8 mouse cellular contexts compared by ENCODE assay signal in the genomic region with DNA sequence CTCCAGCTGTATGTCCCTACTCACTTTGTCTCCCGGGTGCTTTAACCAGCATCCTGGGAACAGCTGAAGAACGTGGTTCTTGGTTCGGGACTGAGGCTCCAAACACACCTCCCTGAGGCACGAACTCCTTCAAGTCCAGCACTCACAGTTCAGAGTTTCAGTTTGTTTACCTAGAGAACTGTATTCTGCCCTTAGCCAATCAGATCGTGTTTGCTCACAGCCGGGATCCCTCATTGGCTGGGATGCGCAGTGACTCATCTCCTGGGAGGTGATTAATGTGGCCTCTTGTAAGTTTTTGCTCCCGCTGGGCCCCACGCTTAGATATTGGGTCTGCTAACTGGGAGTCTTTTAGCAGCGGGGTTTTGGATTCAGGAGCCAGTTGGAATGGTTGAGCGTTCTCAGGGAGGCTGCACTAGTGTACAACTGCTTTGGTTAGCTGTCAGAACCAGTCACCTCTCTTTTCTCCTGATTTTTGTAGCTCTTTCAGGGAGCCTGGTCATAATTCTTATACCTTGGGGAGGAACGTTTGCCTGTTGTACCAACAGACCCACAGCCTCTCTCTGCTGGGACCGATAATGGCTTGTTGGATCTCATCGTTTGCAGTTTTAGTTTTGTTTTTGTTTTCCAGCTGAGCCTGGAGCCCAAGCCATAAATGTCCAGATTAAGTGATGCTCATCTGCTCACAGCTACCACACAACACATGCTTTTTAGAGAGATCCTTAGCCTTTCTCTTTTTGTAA. TPM values are rescaled to one million over a fixed set of nuclear protein-coding genes. Genes with fewer than 3 reads are reported as not detected.
DNase-seq lines count a peak whose midpoint lies in the region; ATAC-seq and TF ChIP-seq lines count a peak whose summit lies in the region.

No protein-coding gene starts in this region.

- intact Hi-C loops in left cerebral cortex, postnatal 10 days (cut with DNase I): no loop called here

- H3K4me2 ChIP-seq in hindbrain, postnatal 0 days (ENCODE audit: low read depth, low read length): peak overlapping the region; percentile 49

- H3K4me3 ChIP-seq in hindbrain, postnatal 0 days (ENCODE audit: low read length): no peak overlapping the region
- H3K4me3 ChIP-seq in megakaryocyte, embryonic 14.5 days (replicated peaks): peak overlapping the region; percentile 87

- H3K27me3 ChIP-seq in hindbrain, postnatal 0 days (ENCODE audit: insufficient read depth, low read length): no peaks in the 10 kb centered on the region
- H3K27me3 ChIP-seq in megakaryocyte, embryonic 14.5 days (replicated peaks): no peaks in the 10 kb centered on the region

- TF ChIP-seq CTCF in hindbrain, postnatal 0 days (IDR thresholded peaks at IDR 0.05; ENCODE audit: low read depth): no peak

- 0 out of 2 replicates have a peak overlapping the region, but pooled peaks have one; percentile 31 for H3K9ac ChIP-seq in hindbrain, postnatal 0 days (replicated peaks; ENCODE audit: low read length)

- 5% methylated on average over 14 of the region's 14 CpGs for WGBS in hindbrain, postnatal 0 days

- ATAC-seq in hindbrain, postnatal 0 days: peak; percentile 89

- DNase-seq in T-cell, adult 2 months (ENCODE audit: low spot score): peak; percentile 82
- DNase-seq in embryo, embryonic 11 days: peak; percentile 90
- peak; percentile 64 for DNase-seq in gastrocnemius, postnatal 10 days
- DNase-seq in hindbrain, postnatal 0 days (ENCODE audit: low spot score): peak; percentile 81
- DNase-seq in left cerebral cortex, postnatal 10 days (ENCODE audit: extremely low spot score in 1 of 2, low spot score in 2 of 2): peak; percentile 53 to 80
- peak; percentile 72 to 74 for DNase-seq in right cerebral cortex, postnatal 10 days (ENCODE audit: low spot score in 2 of 2)
- peak; percentile 83 for DNase-seq in urinary bladder, postnatal 14 days (ENCODE audit: low spot score)

- H3K9me3 ChIP-seq in hindbrain, postnatal 0 days (ENCODE audit: low read length): no peaks in the 10 kb centered on the region
- H3K9me3 ChIP-seq in megakaryocyte, embryonic 14.5 days: no peaks in the 10 kb centered on the region

- peak overlapping the region; percentile 56; the same call in 1 of the 2 replicates for H3K27ac ChIP-seq in hindbrain, postnatal 0 days

- H3K36me3 ChIP-seq in hindbrain, postnatal 0 days (ENCODE audit: insufficient read depth, low read length): no peaks in the 10 kb centered on the region
- peaks cover 94% of the 10 kb centered on the region for H3K36me3 ChIP-seq in megakaryocyte, embryonic 14.5 days (replicated peaks; ENCODE audit: low read length)

- H3K4me1 ChIP-seq in hindbrain, postnatal 0 days (ENCODE audit: insufficient read depth, low read length): peaks cover 15% of the 10 kb centered on the region; the same call in 1 of the 2 replicates
- peaks cover 93% of the 10 kb centered on the region for H3K4me1 ChIP-seq in megakaryocyte, embryonic 14.5 days

RNA-seq across cellular contexts. Expression of a gene that starts 26.8 kb away (rescaled TPM):
- 10 to 100 TPM; 26.5 to 27.6 TPM for total RNA-seq in gastrocnemius, postnatal 10 days (2021)
- total RNA-seq in hindbrain, postnatal 0 days (2014; rRNA removed): 29.5 and 30.0 TPM in 2 replicates
- 11.2 and 17.2 TPM in 2 replicates for polyA plus RNA-seq in hindbrain, postnatal 0 days (2015; fragmentation: Nextera tagmentation; extraction: Ambion mirVana)
- 10 to 100 TPM; 23.4 to 28.2 TPM for total RNA-seq in left cerebral cortex, postnatal 10 days (2021)
- 331 and 373 TPM in 2 replicates for polyA plus RNA-seq in megakaryocyte, embryonic 14.5 days (2012; ENCODE audit: insufficient read depth, low replicate concordance)
